Mouse (Mus musculus) neural tube, embryonic 14.5 days (tissue): ENCODE results near the gene Oser1. TPM values are rescaled to one million over a fixed set of nuclear protein-coding genes. Genes with fewer than 3 reads are reported as not detected.

ENCODE experiments used
- ATAC-seq: fragments of 200-750 bp; cut with Nextera tagmentation; 2 replicates; pipeline ENCODE4 v1.8.0; 2017; ENCODE audit warnings: low read depth, mild to moderate bottlenecking, moderate TSS enrichment, moderate library complexity
- H3K27ac ChIP-seq: fragments of 300-500 bp; sonication (generic); 2 replicates; pipeline ENCODE4 v1.5.1; 2014; ENCODE audit warnings: low read depth, mild to moderate bottlenecking, control low read depth, low read length, moderate library complexity, mixed read lengths
- H3K27me3 ChIP-seq: fragments of 300-500 bp; sonication (generic); 2 replicates; pipeline ENCODE4 v1.6.1; 2014; ENCODE audit warnings: low read length; ENCODE audit not compliant: control insufficient read depth, insufficient read depth
- H3K36me3 ChIP-seq: fragments of 300-500 bp; sonication (generic); 2 replicates; pipeline ENCODE4 v1.6.1; 2014; ENCODE audit warnings: low read length, mixed read lengths; ENCODE audit not compliant: control insufficient read depth, insufficient read depth
- H3K4me1 ChIP-seq: fragments of 300-500 bp; sonication (generic); 2 replicates; pipeline ENCODE4 v1.6.1; 2014; ENCODE audit warnings: low read length; ENCODE audit not compliant: control insufficient read depth, insufficient read depth
- H3K4me2 ChIP-seq: fragments of 300-500 bp; sonication (generic); 2 replicates; pipeline ENCODE4 v1.6.1; 2014; ENCODE audit warnings: mild to moderate bottlenecking, low read depth, low read length, control low read depth
- H3K4me3 ChIP-seq: fragments of 300-500 bp; sonication (generic); 2 replicates; pipeline ENCODE4 v1.5.1; 2014; ENCODE audit warnings: low read depth, low read length, control low read depth, mixed read lengths
- H3K9ac ChIP-seq: fragments of 300-500 bp; sonication (generic); replicated peaks from 2 replicates; pipeline ENCODE4 v1.6.1; 2014; ENCODE audit warnings: low read depth, mild to moderate bottlenecking, control low read depth, low read length, mixed read lengths
- H3K9me3 ChIP-seq: fragments of 300-500 bp; sonication (generic); 2 replicates; pipeline ENCODE4 v1.6.1; 2016; ENCODE audit warnings: low read length; ENCODE audit not compliant: control insufficient read depth
- WGBS: fragments of 180-500 bp; shearing (Covaris S2); extraction: QIAGEN DNeasy Blood & Tissue Kit; methylation state at CpG from one replicate; pipeline ENCODE4 v1.1.7; 2014; 5-methylcytosine and 5-hydroxymethylcytosine counted together
- polyA plus RNA-seq: library from polyadenylated mRNA; unstranded; fragments of >200 nt; fragmentation: Nextera tagmentation; extraction: Ambion mirVana; gene quantifications from 2 replicates; pipeline ENCODE4 v1.2.1, GENCODE M21; 2014

Oser1 gene
- polyA plus RNA-seq, 1 experiment from 2014 or later: 78.9 TPM

GRCm38 (mm10) chr2:163399222-163399621, 25.3 kb downstream of the Oser1 start:
- no peak overlapping the region for H3K4me2 ChIP-seq
- no peaks in the 10 kb centered on the region for H3K4me1 ChIP-seq
- H3K4me3 ChIP-seq: no peak overlapping the region
- no peak for ATAC-seq
- no peak overlapping the region for H3K27ac ChIP-seq
- no peaks in the 10 kb centered on the region for H3K36me3 ChIP-seq
- no peaks in the 10 kb centered on the region for H3K27me3 ChIP-seq
- WGBS: 87% methylated on average over 8 of the region's 8 CpGs
- H3K9ac ChIP-seq: no peak overlapping the region
- no peaks in the 10 kb centered on the region for H3K9me3 ChIP-seq

- H3K27me3 ChIP-seq: no peaks in the 10 kb centered on the region
- WGBS: 90% methylated on average over 4 of the region's 4 CpGs
- no peak overlapping the region for H3K4me3 ChIP-seq
- no peaks in the 10 kb centered on the region for H3K4me1 ChIP-seq
- no peak overlapping the region for H3K27ac ChIP-seq
- no peak for ATAC-seq
- H3K36me3 ChIP-seq: no peaks in the 10 kb centered on the region
- no peaks in the 10 kb centered on the region for H3K9me3 ChIP-seq
- H3K4me2 ChIP-seq: no peak overlapping the region
- H3K9ac ChIP-seq: no peak overlapping the region
These were observed 25.7 kb downstream of the Oser1 start for GRCm38 (mm10) chr2:163398770-163399169.

GRCm38 (mm10) chr2:163397905-163398304, 26.6 kb downstream of the Oser1 start, which contains the start of gene Jph2:
Jph2 (minus strand) TSS chr2:163397993.
- no peak within 1 kb of the TSS for H3K9ac ChIP-seq
- H3K9me3 ChIP-seq: no peaks in the 10 kb centered on the region
- no peak within 1 kb of the TSS for H3K27ac ChIP-seq
- ATAC-seq: no peak
- 12% methylated on average over 10 of the region's 10 CpGs for WGBS
- H3K27me3 ChIP-seq: no peaks in the 10 kb centered on the region
- H3K36me3 ChIP-seq: no peaks in the 10 kb centered on the region
- no peaks in the 10 kb centered on the region for H3K4me1 ChIP-seq
- no peak within 1 kb of the TSS; the same call in 1 of the 2 replicates for H3K4me2 ChIP-seq
- H3K4me3 ChIP-seq: no peak within 1 kb of the TSS

- WGBS: 92% methylated on average over 19 of the region's 19 CpGs
- Histone ChIP-seq H3K9ac (no peak overlapping the region), H3K9me3 (no peaks in the 10 kb centered on the region), H3K27ac (no peak overlapping the region), H3K4me1 (no peaks in the 10 kb centered on the region), H3K4me2 (no peak overlapping the region), H3K36me3 (no peaks in the 10 kb centered on the region), H3K4me3 (no peak overlapping the region), H3K27me3 (no peaks in the 10 kb centered on the region)
- ATAC-seq: no peak
These were observed 27.4 kb downstream of the Oser1 start for GRCm38 (mm10) chr2:163397071-163397470.

GRCm38 (mm10) chr2:163394977-163395376, 29.5 kb downstream of the Oser1 start:
- WGBS: 81% methylated on average over 6 of the region's 6 CpGs
- Histone ChIP-seq H3K4me2 (no peak overlapping the region), H3K4me3 (no peak overlapping the region), H3K36me3 (no peaks in the 10 kb centered on the region), H3K27me3 (no peaks in the 10 kb centered on the region), H3K9ac (no peak overlapping the region), H3K4me1 (no peaks in the 10 kb centered on the region), H3K9me3 (no peaks in the 10 kb centered on the region), H3K27ac (no peak overlapping the region)
- ATAC-seq: no peak

GRCm38 (mm10) chr2:163393976-163394375, 30.5 kb downstream of the Oser1 start:
- 81% methylated on average over 6 of the region's 6 CpGs for WGBS
- H3K27ac ChIP-seq: no peak overlapping the region
- no peaks in the 10 kb centered on the region for H3K9me3 ChIP-seq
- no peak for ATAC-seq
- no peak overlapping the region for H3K4me3 ChIP-seq
- no peak overlapping the region for H3K4me2 ChIP-seq
- no peaks in the 10 kb centered on the region for H3K27me3 ChIP-seq
- no peaks in the 10 kb centered on the region for H3K4me1 ChIP-seq
- H3K9ac ChIP-seq: no peak overlapping the region
- no peaks in the 10 kb centered on the region for H3K36me3 ChIP-seq

- Histone ChIP-seq H3K4me1 (no peaks in the 10 kb centered on the region), H3K9ac (no peak overlapping the region), H3K27ac (no peak overlapping the region), H3K36me3 (no peaks in the 10 kb centered on the region), H3K4me3 (no peak overlapping the region), H3K27me3 (no peaks in the 10 kb centered on the region), H3K4me2 (no peak overlapping the region), H3K9me3 (no peaks in the 10 kb centered on the region)
- ATAC-seq: no peak
- WGBS: 90% methylated on average over 10 of the region's 10 CpGs
These were observed 31.3 kb downstream of the Oser1 start for GRCm38 (mm10) chr2:163393241-163393640.

GRCm38 (mm10) chr2:163392436-163392835, 32.1 kb downstream of the Oser1 start:
- no peak for ATAC-seq
- H3K36me3 ChIP-seq: no peaks in the 10 kb centered on the region

GRCm38 (mm10) chr2:163386423-163387190, 37.9 kb downstream of the Oser1 start:
- no peak overlapping the region for H3K9ac ChIP-seq
- no peak overlapping the region for H3K27ac ChIP-seq
- no peaks in the 10 kb centered on the region for H3K4me1 ChIP-seq
- WGBS: 81% methylated on average over 15 of the region's 15 CpGs
- H3K27me3 ChIP-seq: no peaks in the 10 kb centered on the region
- no peak overlapping the region for H3K4me3 ChIP-seq
- no peak for ATAC-seq
- no peaks in the 10 kb centered on the region for H3K9me3 ChIP-seq
- no peak overlapping the region for H3K4me2 ChIP-seq
- H3K36me3 ChIP-seq: no peaks in the 10 kb centered on the region

More at GRCm38 (mm10) chr2:163392436-163392835, 32.1 kb downstream of the Oser1 start:
- Histone ChIP-seq H3K9me3 (no peaks in the 10 kb centered on the region), H3K9ac (no peak overlapping the region), H3K4me3 (no peak overlapping the region), H3K27me3 (no peaks in the 10 kb centered on the region), H3K4me1 (no peaks in the 10 kb centered on the region), H3K4me2 (no peak overlapping the region), H3K27ac (no peak overlapping the region)
- 69% methylated on average over 6 of the region's 6 CpGs for WGBS
